Mouse (Mus musculus) liver, postnatal 0 days (tissue): ENCODE measurements around the gene Dnajc30.

ENCODE experiments used
- CTCF ChIP-seq: sonication (generic); IDR thresholded peaks from 2 replicates; pipeline ENCODE4 v1.5.1; 2016; ENCODE audit warnings: antibody characterized with exemption, low read depth
- EP300 ChIP-seq: IDR thresholded peaks from 2 replicates; pipeline ENCODE4 v1.6.1; 2016; ENCODE audit warnings: antibody characterized with exemption, low read depth, mild to moderate bottlenecking

DNA sequence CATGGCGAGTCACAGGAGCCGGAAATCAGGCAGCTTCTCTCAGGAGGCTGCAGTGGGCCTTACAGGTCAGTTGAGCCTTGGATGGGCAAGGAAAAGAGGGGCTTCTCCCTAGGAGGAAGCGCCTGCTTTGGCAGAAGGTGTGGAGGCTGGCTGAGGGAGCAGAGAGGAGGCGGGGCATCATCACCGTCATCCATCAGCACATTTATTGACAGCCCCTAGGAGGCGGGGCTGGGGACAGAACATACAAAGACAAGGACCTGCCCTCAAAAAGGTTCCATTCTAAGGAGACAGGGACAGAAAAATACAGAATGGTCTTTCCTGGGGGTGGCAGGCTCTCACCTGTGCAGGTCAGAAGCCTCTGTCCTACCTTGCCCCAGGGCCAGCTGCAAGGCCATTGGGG lies 8.7 kb downstream of the Dnajc30 start:
- TF ChIP-seq CTCF (no peak), EP300 (no peak)
